Mouse (Mus musculus) neural tube, embryonic 11.5 days (tissue): ENCODE data around the gene Pxn. TPM values are rescaled to one million over a fixed set of nuclear protein-coding genes. Genes with fewer than 3 reads are reported as not detected.

ENCODE experiments used
- ATAC-seq: fragments of 200-750 bp; cut with Nextera tagmentation; 2 replicates; pipeline ENCODE4 v1.8.0; 2017; ENCODE audit warnings: moderate number of reproducible peaks, mild to moderate bottlenecking, moderate TSS enrichment, moderate library complexity; ENCODE audit not compliant: insufficient read depth, low FRiP score, low TSS enrichment
- DNase-seq: peaks from one replicate; pipeline ENCODE4 v3.0.0-alpha.2; 2015; ENCODE audit warnings: low spot score
- H3K27ac ChIP-seq: fragments of 300-500 bp; sonication (generic); 2 replicates; pipeline ENCODE4 v1.5.1; 2014; ENCODE audit warnings: low read depth, mild to moderate bottlenecking, low read length
- H3K27me3 ChIP-seq: fragments of 300-500 bp; sonication (generic); 2 replicates; pipeline ENCODE4 v1.6.1; 2014; ENCODE audit warnings: mild to moderate bottlenecking, low read length, mixed read lengths; ENCODE audit not compliant: control insufficient read depth, insufficient read depth
- H3K36me3 ChIP-seq: fragments of 300-500 bp; sonication (generic); 2 replicates; pipeline ENCODE4 v1.6.1; 2014; ENCODE audit warnings: mild to moderate bottlenecking, low read length, moderate library complexity, mixed read lengths; ENCODE audit not compliant: control insufficient read depth, insufficient read depth
- H3K4me1 ChIP-seq: fragments of 300-500 bp; sonication (generic); 2 replicates; pipeline ENCODE4 v1.6.1; 2014; ENCODE audit warnings: low read length, mixed read lengths; ENCODE audit not compliant: control insufficient read depth, insufficient read depth
- H3K4me2 ChIP-seq: fragments of 300-500 bp; sonication (generic); 2 replicates; pipeline ENCODE4 v1.6.1; 2014; ENCODE audit warnings: low read depth, mild to moderate bottlenecking, moderate library complexity
- H3K4me3 ChIP-seq: fragments of 300-500 bp; sonication (generic); 2 replicates; pipeline ENCODE4 v1.5.1; 2014; ENCODE audit warnings: low read depth, low read length
- H3K9ac ChIP-seq: fragments of 300-500 bp; sonication (generic); 2 replicates; pipeline ENCODE4 v1.6.1; 2014; ENCODE audit warnings: mild to moderate bottlenecking, low read length
- H3K9me3 ChIP-seq: fragments of 300-500 bp; sonication (generic); 2 replicates; pipeline ENCODE4 v1.6.1; 2016; ENCODE audit warnings: low read length; ENCODE audit not compliant: control insufficient read depth
- WGBS: fragments of 180-500 bp; shearing (Covaris S2); extraction: QIAGEN DNeasy Blood & Tissue Kit; methylation state at CpG from one replicate; pipeline ENCODE4 v1.1.7; 2014; 5-methylcytosine and 5-hydroxymethylcytosine counted together
- polyA plus RNA-seq: library from polyadenylated mRNA; unstranded; fragments of >200 nt; fragmentation: Nextera tagmentation; extraction: Ambion mirVana; gene quantifications from 2 replicates; pipeline ENCODE4 v1.2.1, GENCODE M21; 2014

Pxn gene
- polyA plus RNA-seq, 1 experiment from 2014 or later, result 13.3 TPM

GRCm38 (mm10) chr5:115525416-115525815 lies 18.9 kb downstream of the Pxn start:
- WGBS, result 95% methylated on average over 4 of the region's 4 CpGs
- DNase-seq, result no peak
- H3K9me3 ChIP-seq, result no peaks in the 10 kb centered on the region

GRCm38 (mm10) chr5:115525943-115526342 lies 19.5 kb downstream of the Pxn start:
- H3K4me3 ChIP-seq, result no peak overlapping the region
- no peak for ATAC-seq
- WGBS, result 84% methylated on average over 9 of the region's 9 CpGs

More at GRCm38 (mm10) chr5:115525416-115525815, 18.9 kb downstream of the Pxn start:
- Histone ChIP-seq H3K9ac (no peak overlapping the region), H3K4me3 (no peak overlapping the region), H3K4me2 (no peak overlapping the region), H3K4me1 (peaks cover 28% of the 10 kb centered on the region), H3K36me3 (no peaks in the 10 kb centered on the region), H3K27ac (no peak overlapping the region), H3K27me3 (no peaks in the 10 kb centered on the region)
- ATAC-seq, result no peak

GRCm38 (mm10) chr5:115526456-115527202 lies 20.2 kb downstream of the Pxn start:
- Histone ChIP-seq H3K4me3 (no peak overlapping the region), H3K4me1 (peaks cover 34% of the 10 kb centered on the region), H3K4me2 (no peak overlapping the region), H3K36me3 (no peaks in the 10 kb centered on the region), H3K27ac (no peak overlapping the region), H3K9ac (no peak overlapping the region), H3K27me3 (no peaks in the 10 kb centered on the region), H3K9me3 (no peaks in the 10 kb centered on the region)
- WGBS, result 86% methylated on average over 17 of the region's 17 CpGs
- DNase-seq (no peak), ATAC-seq (no peak)

More at GRCm38 (mm10) chr5:115525943-115526342, 19.5 kb downstream of the Pxn start:
- H3K9ac ChIP-seq, result no peak overlapping the region
- H3K4me2 ChIP-seq, result no peak overlapping the region
- H3K4me1 ChIP-seq, result peaks cover 32% of the 10 kb centered on the region
- H3K27me3 ChIP-seq, result no peaks in the 10 kb centered on the region
- no peak for DNase-seq
- H3K27ac ChIP-seq, result no peak overlapping the region
- H3K36me3 ChIP-seq, result no peaks in the 10 kb centered on the region
- H3K9me3 ChIP-seq, result no peaks in the 10 kb centered on the region

GRCm38 (mm10) chr5:115528128-115528527 lies 21.7 kb downstream of the Pxn start:
- no peaks in the 10 kb centered on the region for H3K9me3 ChIP-seq
- H3K36me3 ChIP-seq, result no peaks in the 10 kb centered on the region
- H3K9ac ChIP-seq, result no peak overlapping the region
- DNase-seq, result no peak
- no peak for ATAC-seq
- H3K4me1 ChIP-seq, result peaks cover 32% of the 10 kb centered on the region
- no peak overlapping the region for H3K27ac ChIP-seq
- no peaks in the 10 kb centered on the region for H3K27me3 ChIP-seq
- WGBS, result 86% methylated on average over 5 of the region's 5 CpGs
- no peak overlapping the region for H3K4me3 ChIP-seq
- no peak overlapping the region for H3K4me2 ChIP-seq

- WGBS, result 67% methylated on average over 8 of the region's 8 CpGs
- no peak for ATAC-seq
- no peaks in the 10 kb centered on the region for H3K9me3 ChIP-seq
- no peaks in the 10 kb centered on the region for H3K36me3 ChIP-seq
- H3K9ac ChIP-seq, result no peak overlapping the region
- DNase-seq, result no peak
- no peaks in the 10 kb centered on the region for H3K27me3 ChIP-seq
- peaks cover 25% of the 10 kb centered on the region for H3K4me1 ChIP-seq
- H3K4me3 ChIP-seq, result no peak overlapping the region
- no peak overlapping the region for H3K4me2 ChIP-seq
- no peak overlapping the region for H3K27ac ChIP-seq
Measured at GRCm38 (mm10) chr5:115529364-115529741, 22.9 kb downstream of the Pxn start.

- Histone ChIP-seq H3K27ac (0 out of 2 replicates have a peak overlapping the region, but pooled peaks have one; percentile 7), H3K27me3 (no peaks in the 10 kb centered on the region), H3K4me2 (no peak overlapping the region), H3K4me1 (peaks cover 26% of the 10 kb centered on the region), H3K4me3 (no peak overlapping the region), H3K9ac (no peak overlapping the region; the same call in 1 of the 2 replicates), H3K9me3 (no peaks in the 10 kb centered on the region), H3K36me3 (no peaks in the 10 kb centered on the region)
- ATAC-seq (no peak), DNase-seq (no peak)
- WGBS, result 67% methylated on average over 7 of the region's 7 CpGs
Measured at GRCm38 (mm10) chr5:115529742-115530446, 23.4 kb downstream of the Pxn start.

GRCm38 (mm10) chr5:115530447-115530809 lies 24.0 kb downstream of the Pxn start:
- no peak overlapping the region for H3K27ac ChIP-seq
- H3K9me3 ChIP-seq, result no peaks in the 10 kb centered on the region
- no peak overlapping the region for H3K4me3 ChIP-seq
- 68% methylated on average over 8 of the region's 8 CpGs for WGBS
- H3K36me3 ChIP-seq, result no peaks in the 10 kb centered on the region
- no peaks in the 10 kb centered on the region for H3K27me3 ChIP-seq
- DNase-seq, result no peak
- peaks cover 29% of the 10 kb centered on the region for H3K4me1 ChIP-seq
- ATAC-seq, result no peak
- no peak overlapping the region for H3K9ac ChIP-seq
- H3K4me2 ChIP-seq, result no peak overlapping the region

GRCm38 (mm10) chr5:115531671-115532270 lies 25.3 kb downstream of the Pxn start:
- WGBS, result 44% methylated on average over 18 of the region's 18 CpGs
- Histone ChIP-seq H3K4me2 (no peak overlapping the region), H3K4me3 (no peak overlapping the region), H3K36me3 (no peaks in the 10 kb centered on the region), H3K27me3 (no peaks in the 10 kb centered on the region), H3K9me3 (no peaks in the 10 kb centered on the region), H3K9ac (no peak overlapping the region), H3K27ac (no peak overlapping the region), H3K4me1 (peaks cover 29% of the 10 kb centered on the region)
- no peak for ATAC-seq
- DNase-seq, result no peak
